Mouse (Mus musculus) frontal cortex, adult 2 months (tissue): ENCODE results near the gene Lpin2. TPM values are rescaled to one million over a fixed set of nuclear protein-coding genes. Genes with fewer than 3 reads are reported as not detected.

Experiments used
- DNase-seq, 2 experiments: peaks; one replicate each; pipeline ENCODE4 v3.0.0; 2022; ENCODE audit warnings: low spot score in 1 of 2; ENCODE audit errors: extremely low spot score in 1 of 2
- polyA plus RNA-seq: library from polyadenylated mRNA; depleted of rRNA; stranded (reverse); fragments of >200 nt; gene quantifications from 2 replicates; pipeline ENCODE4 v1.2.3, GENCODE M21; 2012; rRNA removed

Gene Lpin2
- 44.9 and 47.1 TPM in 2 replicates for polyA plus RNA-seq

DNA sequence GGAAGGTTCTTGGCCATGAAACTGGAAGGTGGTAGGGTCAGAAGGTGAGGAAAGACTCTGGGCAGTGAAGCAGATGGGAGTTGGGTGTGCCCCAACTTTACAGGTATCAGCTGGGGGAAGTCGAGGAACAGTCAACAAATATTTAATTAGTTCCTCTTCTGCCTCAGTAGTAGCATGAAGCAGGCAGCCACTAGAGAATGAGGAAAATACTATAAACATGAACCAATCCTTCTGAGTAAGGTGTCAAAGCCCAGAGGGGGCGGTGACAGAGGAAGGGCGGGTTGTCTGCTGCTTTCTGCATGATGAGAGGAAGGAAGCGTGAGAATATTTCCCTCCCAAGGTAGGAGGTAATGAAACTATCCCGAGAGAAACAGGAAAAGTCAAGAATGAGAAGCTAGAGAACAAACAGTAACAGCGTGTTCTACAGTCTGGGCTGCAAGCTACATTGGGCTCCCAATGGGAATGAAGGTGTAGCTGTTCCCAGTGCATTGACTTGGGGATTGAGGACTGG lies at the start of gene Lpin2:
Gene Lpin2, plus strand, starts transcription at position 350 of the 511 bp plus-strand sequence.
- peak in 1 of 2 experiments; percentile 30 for DNase-seq

- DNase-seq: no peak
These were observed 49.4 kb upstream of the Lpin2 start for GRCm38 (mm10) chr17:71132856-71133439.

DNA sequence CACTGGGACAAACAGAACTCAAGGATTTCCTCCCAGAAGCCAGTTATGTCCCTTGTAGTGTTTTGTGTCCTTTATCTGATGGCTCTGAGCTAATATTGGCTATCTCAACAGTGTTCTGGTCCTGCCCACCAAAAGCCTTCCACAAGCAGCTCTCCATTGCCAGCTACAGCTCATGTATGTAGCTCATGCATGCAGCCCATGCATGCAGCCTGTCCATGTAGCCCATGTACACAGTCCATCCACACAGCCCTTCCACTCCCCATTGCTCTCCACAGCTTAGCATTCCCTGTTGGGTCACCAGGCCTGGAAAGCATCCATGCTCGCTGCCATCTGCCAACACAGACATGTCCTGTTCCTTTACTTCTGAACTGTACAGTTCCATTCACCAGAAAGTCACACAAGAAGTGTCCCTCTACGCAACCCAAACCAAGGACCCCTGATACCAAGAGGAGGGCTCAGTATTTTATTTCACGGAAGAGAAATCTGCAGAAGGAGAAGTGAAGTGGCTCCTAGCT lies 47.9 kb upstream of the Lpin2 start:
- no peak for DNase-seq

GRCm38 (mm10) chr17:71135108-71135507 lies 47.3 kb upstream of the Lpin2 start:
- DNase-seq: no peak

GRCm38 (mm10) chr17:71135866-71136265 lies 46.5 kb upstream of the Lpin2 start:
- no peak for DNase-seq

GRCm38 (mm10) chr17:71136384-71137333 lies 45.7 kb upstream of the Lpin2 start:
- no peak for DNase-seq

GRCm38 (mm10) chr17:71137334-71137721 lies 45.0 kb upstream of the Lpin2 start:
- no peak for DNase-seq

DNA sequence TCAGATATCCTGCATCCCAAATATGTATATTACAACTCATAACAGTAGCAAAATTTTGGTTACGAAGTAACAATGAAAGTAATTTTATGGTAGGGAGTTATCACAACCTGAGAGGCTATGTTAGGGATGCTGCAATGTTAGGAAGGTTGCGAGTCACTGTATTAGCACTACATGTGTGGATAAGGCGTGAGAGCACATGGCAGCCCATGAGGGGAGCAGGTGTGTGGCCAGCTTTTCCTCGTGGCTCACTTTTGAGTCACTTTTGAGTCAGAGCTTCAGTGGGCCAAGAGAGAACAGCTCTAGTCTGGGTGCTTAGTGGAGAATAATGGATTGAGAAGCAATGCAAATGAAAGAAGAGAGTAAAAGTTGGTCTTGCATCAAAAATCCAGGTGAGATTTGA lies 40.3 kb upstream of the Lpin2 start:
- DNase-seq: no peak

GRCm38 (mm10) chr17:71143155-71143554 lies 39.2 kb upstream of the Lpin2 start:
- DNase-seq: no peak

DNA sequence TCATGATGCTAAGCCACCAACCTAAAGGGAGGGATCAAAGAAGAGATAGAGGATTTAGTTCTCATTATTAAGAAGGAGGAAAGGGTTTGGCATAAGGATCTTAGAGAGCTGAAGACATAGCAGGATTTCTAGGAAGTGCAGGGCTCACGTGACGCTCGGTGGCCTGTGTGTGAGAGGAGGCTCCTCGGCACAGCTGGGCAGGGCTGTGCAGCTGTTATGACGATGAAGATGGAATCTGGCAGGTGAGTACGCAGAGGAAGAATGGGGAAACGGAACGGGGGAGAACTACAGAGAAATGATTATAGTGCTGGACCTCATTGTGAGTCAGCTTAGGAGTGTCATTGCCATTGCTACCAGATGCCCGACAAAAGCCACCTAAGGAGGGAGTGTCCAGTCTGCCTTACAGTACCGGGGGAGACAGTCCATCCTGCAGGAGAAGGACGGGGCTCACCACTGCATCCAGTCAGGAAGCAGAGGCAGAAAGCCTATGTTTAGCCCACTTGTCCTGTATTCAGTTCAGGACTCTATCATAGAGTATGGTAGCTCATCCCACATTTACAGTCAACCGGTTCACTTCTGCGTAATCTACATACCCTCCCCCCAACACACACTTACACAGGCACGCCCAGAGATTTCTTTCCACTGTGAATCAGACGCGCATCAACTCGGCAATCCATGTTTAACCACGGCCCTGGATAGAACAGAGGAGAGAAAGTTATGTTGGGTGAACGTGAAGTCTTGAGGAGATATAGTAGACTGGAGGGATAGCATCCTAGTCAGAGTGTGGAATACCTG lies 37.8 kb upstream of the Lpin2 start:
- no peak for DNase-seq

DNA sequence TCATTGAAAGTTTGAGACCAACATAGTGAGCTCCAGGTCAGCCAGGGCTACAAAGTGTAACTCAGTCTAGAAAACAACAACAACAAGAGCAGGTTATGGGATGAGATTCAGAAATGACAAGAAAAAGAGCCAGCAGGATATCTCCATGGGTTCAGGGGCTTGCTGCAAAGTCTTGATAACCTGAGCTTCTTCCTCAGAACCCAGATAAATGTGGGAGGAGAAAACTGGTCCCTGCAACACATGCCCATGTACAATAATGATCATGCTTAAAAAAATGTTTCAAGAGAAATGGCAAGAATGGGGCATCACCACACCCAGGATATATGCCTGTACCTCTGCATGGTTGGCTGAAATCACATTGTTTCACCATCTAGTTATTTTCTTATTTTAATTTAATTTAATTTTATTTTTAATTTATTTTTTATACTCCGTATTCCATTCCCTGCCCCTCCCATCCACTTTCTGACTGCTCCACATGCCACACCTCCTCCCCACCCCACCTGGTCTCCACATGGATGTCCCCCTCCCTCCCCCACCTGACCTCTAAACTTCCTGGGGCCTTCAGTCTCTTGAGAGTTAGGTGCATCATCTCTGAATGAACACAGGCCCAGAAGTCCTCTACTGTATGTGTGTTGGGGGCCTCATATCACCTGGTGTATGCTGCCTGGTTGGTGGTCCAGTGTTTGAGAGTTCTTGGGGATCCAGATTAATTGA lies 37.0 kb upstream of the Lpin2 start:
- no peak for DNase-seq

DNA sequence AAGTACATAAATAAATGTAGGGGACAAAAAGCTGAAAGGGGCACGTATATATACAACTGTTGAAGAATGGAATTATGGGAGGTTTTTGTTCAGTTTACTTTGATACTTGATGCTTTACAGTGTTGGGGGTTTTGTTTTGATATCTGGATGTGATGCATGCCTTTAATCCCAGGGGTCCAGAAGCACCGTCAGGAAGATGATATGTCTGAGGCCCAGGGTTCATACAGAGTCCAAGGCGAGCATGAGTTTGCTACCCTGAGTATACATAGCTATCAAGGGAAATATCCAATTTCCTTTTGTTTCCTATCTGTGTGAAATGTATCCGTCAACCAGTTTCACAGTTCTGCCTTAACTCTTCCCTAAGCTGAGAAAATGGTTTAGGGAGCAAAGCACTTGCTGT lies 29.0 kb upstream of the Lpin2 start:
- no peak for DNase-seq

DNA sequence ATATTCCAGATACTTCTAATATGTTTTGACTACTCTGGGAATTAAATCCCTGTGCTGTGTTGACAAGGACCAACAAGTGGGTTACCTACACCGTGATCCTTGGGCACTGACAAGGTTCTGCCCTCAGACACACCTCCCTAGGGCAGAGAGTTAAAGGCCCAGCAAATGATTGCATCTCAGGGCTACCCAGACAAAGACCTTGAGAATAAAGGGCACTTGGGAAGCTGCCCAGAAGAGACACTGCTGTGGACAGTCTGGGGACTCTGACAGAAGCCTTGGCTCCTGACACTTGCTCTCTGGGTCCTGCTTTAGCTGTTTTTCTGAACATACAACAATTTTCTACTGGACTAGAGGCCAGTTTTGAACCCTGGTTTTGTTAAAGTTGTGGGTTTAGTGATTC lies 27.1 kb upstream of the Lpin2 start:
- DNase-seq: no peak

DNA sequence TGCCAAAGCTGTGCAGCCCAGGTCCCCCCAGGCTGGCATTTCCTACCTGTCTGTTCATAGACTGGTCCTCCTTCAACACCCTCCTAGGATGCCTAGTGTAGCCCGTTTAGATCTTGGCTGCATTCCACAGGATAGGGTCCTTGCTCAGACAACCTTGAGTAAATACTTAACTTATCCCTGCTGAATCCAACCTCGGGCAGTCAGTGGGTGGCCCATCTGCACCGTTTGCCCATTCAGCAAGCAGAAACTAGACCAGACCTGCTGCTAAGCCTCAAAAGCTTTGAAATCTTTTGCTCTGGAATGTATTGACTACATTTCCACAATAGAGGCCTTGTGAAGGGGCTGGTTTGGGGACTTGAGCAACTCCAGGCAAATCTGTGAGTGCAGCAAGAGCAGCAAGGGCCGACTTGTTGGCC lies 23.2 kb upstream of the Lpin2 start:
- no peak for DNase-seq

DNA sequence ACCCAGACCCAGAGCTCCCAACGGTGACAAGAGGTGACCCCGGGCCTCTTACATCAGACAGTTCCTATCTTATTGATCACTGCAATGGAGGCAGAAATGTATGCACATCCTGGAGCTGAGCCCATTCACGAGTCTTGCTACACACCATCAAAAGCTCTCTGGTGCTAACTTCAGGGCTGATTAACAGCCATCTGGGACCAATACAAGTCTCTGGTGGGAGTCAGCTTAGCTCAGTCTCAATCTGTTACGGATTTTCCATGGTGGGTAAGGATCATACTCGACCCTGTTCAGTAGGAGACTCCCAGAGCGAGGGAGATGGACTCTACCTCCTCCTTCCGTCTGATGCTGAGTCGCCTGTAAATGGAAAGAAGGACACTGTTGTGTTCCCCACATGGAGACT lies 22.6 kb upstream of the Lpin2 start:
- DNase-seq: no peak

DNA sequence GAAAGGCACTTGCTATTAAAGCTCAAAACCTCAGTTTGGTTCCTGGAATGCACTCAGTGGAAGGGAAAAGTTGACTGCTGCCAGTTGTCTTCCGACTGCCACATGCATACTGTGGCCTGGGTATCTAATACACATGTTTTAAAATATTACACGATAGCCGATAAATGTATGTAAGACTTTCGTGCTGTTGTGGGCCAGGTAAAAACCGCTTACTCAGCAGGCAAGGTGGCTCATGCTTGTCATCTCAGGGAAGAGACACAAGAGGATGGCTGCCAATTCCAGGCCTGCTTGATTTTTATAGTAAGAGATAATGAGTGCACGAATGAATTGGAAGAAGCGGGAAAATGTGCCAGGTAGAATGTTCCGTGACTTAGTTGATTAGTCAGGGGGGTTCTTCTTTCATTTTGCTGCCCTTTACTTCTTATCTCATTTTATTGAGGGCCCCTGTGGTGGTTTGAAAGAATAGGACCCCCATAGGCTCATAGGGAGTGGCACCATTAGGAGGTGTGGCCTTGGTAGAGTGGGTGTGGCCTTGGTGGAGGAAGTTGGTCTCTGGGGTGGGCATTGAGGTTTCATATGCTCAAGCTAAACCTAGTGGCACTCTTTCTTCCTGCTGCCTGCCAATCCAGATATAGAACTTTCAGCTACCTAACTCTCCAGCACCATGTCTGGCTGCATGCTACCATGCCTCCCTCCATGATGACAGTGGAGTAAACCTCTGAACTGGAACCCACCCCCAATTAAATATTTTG lies 21.9 kb upstream of the Lpin2 start:
- no peak for DNase-seq

DNA sequence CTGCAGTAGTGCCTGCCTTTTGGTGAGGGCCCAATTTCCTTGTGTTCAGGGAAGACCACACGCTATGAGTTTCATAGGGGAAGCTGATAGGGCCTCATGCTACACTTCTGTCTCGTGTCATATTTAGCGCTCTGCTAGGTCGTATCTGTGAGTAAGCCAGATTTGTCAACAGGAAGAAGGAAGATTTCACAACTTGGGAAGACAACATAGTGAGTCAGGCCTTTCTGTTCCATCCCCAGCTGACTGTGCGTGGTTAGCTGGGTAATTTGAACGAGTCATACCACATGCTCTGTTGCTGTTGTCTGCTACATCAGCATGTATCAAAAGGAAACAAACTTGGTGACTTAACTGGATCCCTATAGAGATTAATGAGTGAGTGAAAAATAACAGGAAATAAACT lies 17.4 kb upstream of the Lpin2 start:
- DNase-seq: peak; percentile 34 to 57

DNA sequence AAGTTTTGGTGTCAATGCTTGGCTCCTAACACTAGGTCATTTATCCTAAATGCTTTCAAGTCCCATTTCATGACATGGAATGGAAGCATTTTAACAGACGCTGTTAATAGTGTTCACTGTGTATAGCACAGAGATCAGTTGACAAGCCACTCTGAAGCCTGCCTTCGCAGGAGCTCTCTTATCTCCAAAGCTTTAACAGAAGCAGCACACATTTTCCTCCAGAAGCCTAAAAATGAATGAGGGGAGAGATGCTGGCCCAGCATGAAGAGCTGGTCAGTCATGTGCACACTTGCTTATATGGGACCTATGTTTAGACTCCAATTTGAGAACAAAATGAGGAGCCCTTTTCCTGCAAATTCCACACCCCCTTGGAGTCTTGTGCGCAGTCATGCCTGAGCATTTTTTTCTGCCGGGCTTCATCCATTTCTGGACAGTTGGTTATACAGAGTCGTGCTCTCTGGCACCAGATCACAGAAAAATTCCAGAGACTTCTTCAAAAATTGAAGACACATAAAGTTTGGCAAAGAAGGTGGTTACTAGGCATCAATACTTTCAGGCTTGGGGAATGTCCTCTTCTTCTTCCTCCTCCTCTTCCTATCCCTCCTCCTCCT lies 14.1 kb upstream of the Lpin2 start:
- no peak for DNase-seq

DNA sequence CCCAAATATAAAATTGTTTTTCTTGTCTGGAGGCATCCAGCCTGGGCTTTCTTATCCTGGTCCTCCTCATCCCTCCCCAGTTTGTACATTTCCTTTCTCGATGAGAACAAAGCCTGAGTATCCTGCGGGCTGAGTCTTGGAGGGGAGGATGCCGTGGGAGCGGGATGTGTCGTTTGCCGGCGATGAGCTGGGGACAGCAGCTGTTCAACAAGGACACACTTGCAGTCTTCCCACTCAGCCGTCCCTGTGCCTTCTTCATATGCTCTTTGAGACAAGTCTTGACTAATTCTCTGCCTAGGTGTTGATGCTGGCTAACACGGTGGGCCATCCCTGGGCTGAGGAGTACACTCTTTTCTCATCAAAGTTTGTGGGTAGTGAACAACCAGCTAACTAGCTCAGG lies 13.5 kb upstream of the Lpin2 start:
- peak; percentile 28 to 62 for DNase-seq
